Mouse (Mus musculus) layer of hippocampus, postnatal 14 days (tissue): ENCODE results near the gene Cmtm5. TPM values are rescaled to one million over a fixed set of nuclear protein-coding genes. Genes with fewer than 3 reads are reported as not detected.
"Not testable (repeated sequence)": the region's sequence is repeated elsewhere in the genome, so short reads cannot be mapped to it uniquely, and the experiment has no call there.

Experiments
- DNase-seq, 2 experiments: peaks; one replicate each; pipeline ENCODE4 v3.0.0; 2021 to 2022; ENCODE audit warnings: low spot score in 2 of 2, mixed read lengths in 1 of 2
- total RNA-seq, 2 experiments: library from RNA; stranded (reverse); gene quantifications; 2 replicates each; pipeline ENCODE4 v1.2.3; 2021

Gene Cmtm5
- total RNA-seq, 2 experiments from 2014 or later, result 57.9 to 58.0 TPM

GRCm38 (mm10) chr14:54930431-54930830 lies 5.6 kb upstream of the Cmtm5 start:
- DNase-seq, result no peak

GRCm38 (mm10) chr14:54932645-54933150 lies 3.4 kb upstream of the Cmtm5 start, which contains the start of gene Il25:
TSS of gene Il25 (plus strand) at chr14:54932695.
- DNase-seq, result no peak

GRCm38 (mm10) chr14:54936831-54937160 lies 735 bp downstream of the Cmtm5 start:
- DNase-seq, result no peak

GRCm38 (mm10) chr14:54937361-54938182 lies 1.5 kb downstream of the Cmtm5 start:
- DNase-seq, result no peak

- DNase-seq, result no peak
These were observed 2.6 kb downstream of the Cmtm5 start for GRCm38 (mm10) chr14:54938431-54939219.

GRCm38 (mm10) chr14:54939434-54940175 lies 3.5 kb downstream of the Cmtm5 start:
- peak; percentile 37 to 42 for DNase-seq

GRCm38 (mm10) chr14:54940176-54940530 lies 4.1 kb downstream of the Cmtm5 start:
- no peak for DNase-seq

- DNase-seq, result no peak
These were observed 5.2 kb downstream of the Cmtm5 start for GRCm38 (mm10) chr14:54941024-54941978.

- no peak for DNase-seq
These were observed 6.4 kb downstream of the Cmtm5 start for GRCm38 (mm10) chr14:54942479-54942878.

- no peak for DNase-seq
These were observed 7.9 kb downstream of the Cmtm5 start for GRCm38 (mm10) chr14:54943971-54944370.

- DNase-seq, result no peak
These were observed 8.9 kb downstream of the Cmtm5 start for GRCm38 (mm10) chr14:54944939-54945338.

GRCm38 (mm10) chr14:54945975-54946704 lies 10.1 kb downstream of the Cmtm5 start:
- no peak for DNase-seq

GRCm38 (mm10) chr14:54947008-54947407 lies 10.9 kb downstream of the Cmtm5 start:
- not testable (repeated sequence) for DNase-seq

GRCm38 (mm10) chr14:54948781-54949180 lies 12.7 kb downstream of the Cmtm5 start:
- DNase-seq, result no peak

- DNase-seq, result no peak
These were observed 14.4 kb downstream of the Cmtm5 start for GRCm38 (mm10) chr14:54950493-54950892.

- DNase-seq, result no peak
These were observed 15.5 kb downstream of the Cmtm5 start for GRCm38 (mm10) chr14:54951587-54951986.

- no peak for DNase-seq
These were observed 17.7 kb downstream of the Cmtm5 start for GRCm38 (mm10) chr14:54953664-54954206.

- DNase-seq, result no peak
These were observed 18.4 kb downstream of the Cmtm5 start for GRCm38 (mm10) chr14:54954474-54954873.

GRCm38 (mm10) chr14:54955481-54955880 lies 19.4 kb downstream of the Cmtm5 start:
- DNase-seq, result no peak
